Mouse (Mus musculus): ENCODE data around the gene Rbm34. TPM values are rescaled to one million over a fixed set of nuclear protein-coding genes. Genes with fewer than 3 reads are reported as not detected.
A peak's percentile ranks its signal among the peaks of the same experiment; 100 is the strongest.

Rbm34 gene
- total and polyA plus RNA-seq, 3 experiments = 24.8 to 42.7 (median 42.3) TPM

DNA sequence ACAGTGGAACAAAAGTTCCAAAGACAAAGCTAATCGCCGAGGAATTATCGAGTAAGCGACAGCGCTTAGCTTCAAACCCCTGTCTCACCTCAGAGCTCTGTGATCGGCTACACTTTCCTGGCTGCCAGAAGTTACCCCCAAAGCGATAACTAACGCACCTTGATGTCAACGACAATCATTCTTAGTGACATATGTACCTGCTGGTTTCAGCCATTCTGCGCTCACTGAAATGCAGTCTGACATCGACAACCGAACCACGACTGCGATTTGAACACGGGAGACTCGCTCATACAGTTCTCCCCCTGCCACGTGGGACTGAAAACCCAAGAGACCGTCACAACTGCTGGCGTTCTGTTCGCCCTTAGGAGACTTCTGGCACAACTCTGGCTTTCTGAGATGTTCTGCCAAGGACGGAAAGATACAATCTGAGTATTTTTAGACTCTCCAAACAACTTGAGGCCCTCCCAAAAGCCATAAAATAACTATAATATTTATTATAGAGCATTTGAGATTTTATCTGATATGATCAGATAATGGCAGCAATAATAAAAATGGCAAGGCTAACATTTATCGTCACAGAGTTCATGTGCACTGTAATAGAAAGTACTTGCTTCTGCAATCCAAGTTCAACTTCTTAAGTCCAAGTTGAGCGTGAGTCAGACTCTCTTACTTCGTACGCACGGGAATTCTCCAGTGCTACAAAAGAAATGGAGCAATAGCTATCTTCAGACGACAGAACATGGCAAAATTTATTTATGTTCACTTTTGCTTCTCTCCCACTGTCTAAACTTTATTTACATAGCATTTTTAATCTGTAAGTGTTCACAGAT is 8.4 kb upstream of the Rbm34 start:
- H3K79me2 ChIP-seq (replicated peaks; ENCODE audit: control insufficient read depth, extremely low read depth, insufficient read depth, poor library complexity, severe bottlenecking) = no peaks in the 10 kb centered on the region
- peak overlapping the region; percentile 52 to 55 (median 53) for H3K4me3 ChIP-seq (replicated peaks in 1 of 3; ENCODE audit: low read depth in 2 of 3, low read length in 2 of 3, poor library complexity in 1 of 3)
- DNase-seq (ENCODE audit: extremely low read depth) = peak; percentile 58
- peaks cover 4 to 20% of the 10 kb centered on the region in 2 experiments; a peak in 3 of 4 replicates for H3K4me1 ChIP-seq (ENCODE audit: control insufficient read depth in 1 of 2, insufficient read depth in 2 of 2)
- peak overlapping the region; percentile 17 for H3K4me2 ChIP-seq (ENCODE audit: insufficient read depth, low read depth, poor library complexity, severe bottlenecking)
- no peaks in the 10 kb centered on the region for H3K36me3 ChIP-seq (replicated peaks in 1 of 2; ENCODE audit: control insufficient read depth in 1 of 2, insufficient read depth in 1 of 2, low read length in 1 of 2)
- H3K9me3 ChIP-seq (replicated peaks; ENCODE audit: low read length) = no peaks in the 10 kb centered on the region
- H3K9ac ChIP-seq (ENCODE audit: insufficient read depth, low read depth) = 0 out of 2 replicates have a peak overlapping the region, but pooled peaks have one; percentile 25
- in situ Hi-C loops (cut with MboI; ENCODE audit: low pct_ligation_motif_present, low pct_unique_long_range_greater_than_20kb, low sequenced_read_pairs) = loop anchor here (5.0 to 25.0 kb wide), 3 partner anchors 37 to 717 kb away; no protein-coding TSS in a partner anchor
- no peak overlapping the region for H3K27ac ChIP-seq (ENCODE audit: insufficient read depth, low read depth)
- dilution Hi-C loops (cut with MboI; ENCODE audit: extremely low pct_ligation_motif_present, extremely low pct_unique_long_range_greater_than_20kb, low sequenced_read_pairs) = no loop called here
- TF ChIP-seq RAD21 (IDR thresholded peaks at IDR 0.05; ENCODE audit: low read depth, low read length) (no peak), ZNF384 (IDR thresholded peaks at IDR 0.05; ENCODE audit: low read depth, low read length) (no peak), CHD1 (IDR thresholded peaks at IDR 0.05; ENCODE audit: low read depth, low read length) (0 out of 2 replicates have a peak, but pooled peaks have one; percentile 89), TCF12 (IDR thresholded peaks at IDR 0.05; ENCODE audit: low read depth, low read length) (peak; percentile 40; the same call in 1 of the 2 replicates), MXI1 (IDR thresholded peaks at IDR 0.05; ENCODE audit: low read depth, low read length) (peak; percentile 97), USF2 (conservative IDR thresholded peaks at IDR 0.05; ENCODE audit: low read depth, low read length) (0 out of 2 replicates have a peak, but pooled peaks have one; percentile 10), TBP (conservative IDR thresholded peaks at IDR 0.05; ENCODE audit: low read depth, low read length) (no peak), CTCF (conservative IDR thresholded peaks at IDR 0.05 in 1 of 2, IDR thresholded peaks at IDR 0.05 in 1 of 2; ENCODE audit: low read depth in 2 of 2, low read length in 2 of 2) (no peak), MEF2A (IDR thresholded peaks at IDR 0.05; ENCODE audit: borderline replicate concordance, low read depth, low read length) (0 out of 2 replicates have a peak, but pooled peaks have one; percentile 28), PAX5 (IDR thresholded peaks at IDR 0.05; ENCODE audit: low read length) (no peak), NELFE (IDR thresholded peaks at IDR 0.05; ENCODE audit: low read depth, low read length) (no peak; the same call in 1 of the 2 replicates), SIN3A (IDR thresholded peaks at IDR 0.05; ENCODE audit: low read length) (peak; percentile 98), ZKSCAN1 (IDR thresholded peaks at IDR 0.05; ENCODE audit: borderline replicate concordance, low read depth, low read length) (no peak), MAX (IDR thresholded peaks at IDR 0.05; ENCODE audit: low read length) (peak; percentile 90), ETS1 (conservative IDR thresholded peaks at IDR 0.05; ENCODE audit: low read depth, low read length) (no peak), MAFK (IDR thresholded peaks at IDR 0.05; ENCODE audit: insufficient replicate concordance, low read length) (no peak), EP300 (IDR thresholded peaks at IDR 0.05; ENCODE audit: low read length) (peak; percentile 23; the same call in 1 of the 2 replicates), HCFC1 (IDR thresholded peaks at IDR 0.05; ENCODE audit: low read depth, low read length) (peak; percentile 71), POLR2A (IDR thresholded peaks at IDR 0.05; ENCODE audit: low read depth, low read length) (peak; percentile 41; the same call in 1 of the 2 replicates), POLR2AphosphoS2 (IDR thresholded peaks at IDR 0.05; ENCODE audit: low read depth, low read length) (no peak), IRF4 (IDR thresholded peaks at IDR 0.05; ENCODE audit: low read depth, low read length) (peak; percentile 28; the same call in 1 of the 2 replicates), USF1 (IDR thresholded peaks at IDR 0.05; ENCODE audit: low read depth, low read length) (no peak), SMC3 (IDR thresholded peaks at IDR 0.05; ENCODE audit: low read depth, low read length) (no peak), JUN (IDR thresholded peaks at IDR 0.05; ENCODE audit: insufficient read depth, low read depth, low read length) (no peak), UBTF (IDR thresholded peaks at IDR 0.05; ENCODE audit: low read depth, low read length) (0 out of 2 replicates have a peak, but pooled peaks have one; percentile 41), MYC (IDR thresholded peaks at IDR 0.05; ENCODE audit: low read depth, low read length) (peak; percentile 93), ZC3H11A (IDR thresholded peaks at IDR 0.05; ENCODE audit: low read depth, low read length) (no peak), MAZ (IDR thresholded peaks at IDR 0.05; ENCODE audit: low read depth, low read length) (peak; percentile 86), CHD2 (IDR thresholded peaks at IDR 0.05; ENCODE audit: low read length) (no peak), GABPA (IDR thresholded peaks at IDR 0.05; ENCODE audit: insufficient replicate concordance, low read depth, low read length) (no peak), ELF1 (IDR thresholded peaks at IDR 0.05; ENCODE audit: low read depth, low read length) (0 out of 2 replicates have a peak, but pooled peaks have one; percentile 25), ZMIZ1 (IDR thresholded peaks at IDR 0.05; ENCODE audit: low read depth, low read length) (no peak), E2F4 (IDR thresholded peaks at IDR 0.05; ENCODE audit: insufficient replicate concordance, low read depth, low read length) (no peak), RCOR1 (conservative IDR thresholded peaks at IDR 0.05; ENCODE audit: low read depth, low read length) (no peak), NRF1 (IDR thresholded peaks at IDR 0.05; ENCODE audit: low read depth, low read length) (no peak), JUND (conservative IDR thresholded peaks at IDR 0.05; ENCODE audit: low read depth, low read length) (no peak), BHLHE40 (IDR thresholded peaks at IDR 0.05; ENCODE audit: low read depth, low read length) (peak; percentile 5; the same call in 1 of the 2 replicates), KAT2A (IDR thresholded peaks at IDR 0.05; ENCODE audit: insufficient replicate concordance, low read length) (no peak)
- H3K27me3 ChIP-seq (replicated peaks) = no peaks in the 10 kb centered on the region

All from CH12.LX (cell line).